Mouse (Mus musculus): ENCODE measurements around the gene Egfr. TPM values are rescaled to one million over a fixed set of nuclear protein-coding genes. Genes with fewer than 3 reads are reported as not detected.

Egfr gene
- total RNA-seq, 4 experiments from 2014 or later: 3.5 to 12.1 (median 8.5) TPM

DNA sequence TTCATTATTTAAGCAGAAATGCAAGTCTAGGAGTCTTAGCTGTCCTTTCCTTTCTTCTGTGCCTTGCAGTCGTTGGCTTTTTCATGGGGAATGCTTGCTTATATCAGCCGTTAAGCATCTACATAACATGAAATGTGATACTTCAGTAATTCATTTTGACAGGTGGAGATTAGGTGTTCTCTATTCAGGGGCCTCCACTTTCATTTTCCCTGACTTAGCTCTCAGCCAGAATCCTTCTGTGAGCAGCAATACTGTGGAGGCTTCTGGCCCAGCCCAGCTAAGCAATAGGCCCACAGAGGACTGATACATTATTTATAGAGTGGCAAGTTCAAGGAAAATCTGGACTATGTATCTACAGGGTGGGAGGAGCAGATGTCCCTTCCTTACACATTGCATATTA, 25.0 kb downstream of the Egfr start:
- no peak for DNase-seq (ENCODE audit: low spot score in 2 of 2)

DNA sequence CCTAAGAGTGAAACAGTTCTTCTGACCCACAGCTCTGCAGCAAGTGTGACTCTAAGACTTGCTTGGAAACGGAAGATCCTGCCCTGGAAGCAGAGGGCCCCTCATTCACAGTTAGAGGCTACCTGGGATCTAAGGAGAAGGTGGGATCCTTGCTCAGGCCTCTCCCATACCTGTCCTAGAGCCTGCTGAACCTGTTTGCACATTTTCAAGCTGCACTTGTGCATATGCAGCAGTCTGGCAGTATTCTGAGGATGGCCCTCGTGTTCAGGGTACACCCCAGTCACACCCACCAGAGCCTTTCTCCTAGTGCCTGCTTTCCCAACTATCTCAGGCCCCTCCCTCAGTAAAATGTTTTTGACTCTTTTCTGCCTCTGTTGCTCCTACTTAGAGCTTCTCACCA, 29.6 kb downstream of the Egfr start:
- DNase-seq (ENCODE audit: low spot score in 2 of 2): no peak

DNA sequence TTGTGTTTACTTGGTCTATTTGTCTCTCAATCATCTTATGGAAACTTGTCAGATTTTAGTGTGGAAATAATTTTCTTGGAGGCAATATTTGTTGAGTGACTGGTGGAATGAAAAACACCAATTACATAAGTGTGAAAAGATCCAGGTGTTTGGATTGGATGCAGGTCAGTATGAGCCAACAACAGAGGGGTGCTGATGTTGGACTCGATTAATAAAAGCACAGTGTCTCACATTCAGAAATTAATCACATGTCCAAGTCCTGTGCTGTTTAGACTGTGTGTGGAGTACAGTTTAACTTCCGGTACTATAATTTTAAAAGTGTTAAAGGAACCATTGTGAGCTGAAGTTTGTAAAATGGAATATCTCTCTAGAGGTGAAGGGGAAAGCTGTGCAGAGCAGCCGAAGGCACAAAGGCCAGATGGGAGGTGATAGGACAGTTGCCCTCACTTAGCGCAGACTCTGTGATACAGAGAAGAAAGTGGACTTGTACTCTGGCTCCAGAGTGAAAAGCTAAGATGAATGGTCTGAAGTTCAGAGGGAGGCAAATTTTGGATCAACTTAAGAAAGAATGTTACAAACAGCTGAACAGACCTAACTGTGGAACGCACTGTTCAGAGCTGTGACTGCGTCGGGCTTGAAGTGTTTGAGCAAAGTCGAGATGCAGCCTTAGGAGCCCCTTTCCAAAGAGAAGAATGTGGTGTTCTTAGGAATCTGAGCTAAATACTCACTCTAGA, 32.1 kb downstream of the Egfr start:
- no peak for DNase-seq (ENCODE audit: low spot score in 2 of 2)

DNA sequence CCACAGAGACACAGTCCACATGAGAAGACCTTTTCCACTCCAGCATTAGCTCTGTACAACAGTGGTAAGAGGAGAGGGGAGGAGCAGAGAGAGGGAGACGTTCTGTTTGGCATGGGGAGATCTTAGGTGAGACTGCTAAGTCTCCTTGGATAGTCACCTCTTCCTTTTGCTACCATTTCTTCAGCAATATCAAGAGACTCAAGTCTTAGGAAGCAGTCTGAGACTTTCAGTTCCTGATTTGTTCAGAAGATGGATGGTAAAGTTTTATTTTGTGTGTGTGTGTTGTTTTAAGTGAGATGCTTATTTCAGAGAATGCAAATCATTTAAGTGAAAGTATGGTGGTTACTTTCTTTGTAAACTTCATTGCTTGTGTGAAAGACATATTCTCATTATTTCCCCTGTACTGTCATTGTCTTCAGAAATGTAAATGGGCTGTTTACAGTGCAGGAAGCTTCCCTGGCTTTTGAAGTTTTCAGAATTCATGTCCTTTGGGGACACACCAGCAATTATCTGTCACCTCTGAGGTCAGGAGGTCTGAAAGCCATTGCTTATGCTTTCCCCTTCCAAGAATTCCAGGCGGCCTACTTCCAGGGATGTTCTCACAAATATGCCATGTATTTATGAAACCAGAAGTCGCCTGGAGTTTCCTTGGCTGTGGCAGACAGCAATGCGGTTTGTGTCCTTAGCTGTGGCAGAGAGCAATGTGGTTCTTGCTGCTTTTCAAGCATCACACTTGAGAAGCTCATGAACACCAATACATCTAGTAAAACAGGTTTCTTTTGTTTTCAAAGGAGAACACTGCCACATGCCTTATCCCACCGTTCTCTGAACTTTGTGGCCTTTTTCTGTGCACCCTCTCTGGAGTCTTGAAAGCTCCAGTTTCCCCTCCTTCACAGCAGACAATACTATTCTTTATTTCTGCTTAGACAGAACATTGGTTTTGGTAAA, 40.9 kb downstream of the Egfr start:
- DNase-seq (ENCODE audit: low spot score in 2 of 2): no peak

DNA sequence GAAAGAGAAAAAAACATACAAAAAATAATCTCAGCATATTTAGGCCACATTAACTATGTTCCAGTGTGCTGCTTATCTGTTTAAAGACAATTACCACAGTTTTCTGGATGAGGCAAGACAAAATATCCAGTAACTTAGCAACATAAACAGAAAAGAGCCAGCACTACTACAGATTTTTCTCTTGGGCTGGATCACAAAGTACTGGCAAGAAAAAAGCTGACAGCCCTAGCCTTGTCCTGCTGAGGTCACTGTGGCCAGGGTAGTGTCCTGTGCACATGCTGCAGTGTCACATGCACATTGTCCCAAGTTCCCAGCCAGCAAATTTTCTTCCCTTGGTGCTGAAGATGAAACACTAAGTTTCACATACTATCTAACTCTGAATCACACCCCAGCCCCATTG, 43.0 kb downstream of the Egfr start:
- DNase-seq (ENCODE audit: low spot score in 2 of 2): peak; percentile 16 to 24

DNA sequence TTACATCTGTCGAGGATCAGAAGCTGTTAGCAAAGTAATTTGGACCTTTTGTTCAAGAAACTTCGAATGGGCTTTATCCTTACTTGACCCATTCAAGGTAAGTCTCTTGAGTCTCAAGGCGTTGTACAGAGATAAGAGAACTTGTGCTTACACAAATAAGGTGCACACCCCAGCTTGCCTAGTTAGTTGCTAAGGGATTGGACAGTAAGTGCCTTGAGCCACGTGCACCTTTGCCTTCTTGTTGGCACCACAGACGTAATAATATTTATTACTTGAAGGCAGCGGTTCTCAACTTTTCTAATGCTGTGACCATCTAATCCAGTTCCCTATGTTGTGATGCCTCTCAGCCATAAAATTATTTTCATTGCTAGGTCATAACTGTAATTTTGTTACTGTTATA, 43.5 kb downstream of the Egfr start:
- no peak for DNase-seq (ENCODE audit: low spot score in 2 of 2)

DNA sequence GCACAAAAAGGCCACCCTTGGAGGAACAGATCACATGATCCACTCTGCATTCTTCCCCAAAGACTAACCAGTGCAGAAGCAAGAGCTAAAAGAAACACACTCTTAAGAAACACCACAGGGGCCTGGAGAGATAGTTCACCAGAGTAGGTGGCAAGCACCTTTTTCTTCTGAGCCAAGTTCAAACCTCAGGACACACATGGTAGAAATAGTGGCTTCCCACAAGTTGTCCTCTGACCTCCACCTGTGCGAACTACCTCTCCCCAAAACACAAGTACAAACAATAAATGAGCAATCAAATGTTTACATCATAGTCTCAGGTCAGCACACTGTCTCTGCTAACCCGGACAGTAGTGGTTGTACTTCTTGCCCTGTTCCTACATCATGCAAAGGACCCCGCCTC, 45.5 kb downstream of the Egfr start:
- DNase-seq (ENCODE audit: low spot score in 2 of 2): no peak

DNA sequence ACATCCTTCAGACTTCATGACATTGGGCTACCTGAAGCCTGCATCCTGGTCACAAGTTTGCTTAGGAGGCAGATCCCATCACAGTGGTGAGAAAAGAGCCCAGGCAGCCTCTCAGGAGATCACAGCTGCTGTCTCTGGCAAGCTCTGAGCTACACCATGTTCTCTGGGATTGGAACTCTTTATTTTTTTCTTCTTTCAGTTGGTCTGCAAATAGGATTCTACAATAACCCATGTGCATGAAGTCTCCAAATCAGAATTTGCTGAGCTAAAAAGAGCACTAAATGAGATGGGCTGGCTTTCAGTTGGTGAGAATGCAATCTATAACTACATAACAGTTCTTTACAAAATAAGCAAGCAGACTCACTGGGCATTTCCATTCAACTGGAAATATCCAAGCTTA, 46.1 kb downstream of the Egfr start:
- peak; percentile 34 to 62 for DNase-seq (ENCODE audit: low spot score in 2 of 2)

DNA sequence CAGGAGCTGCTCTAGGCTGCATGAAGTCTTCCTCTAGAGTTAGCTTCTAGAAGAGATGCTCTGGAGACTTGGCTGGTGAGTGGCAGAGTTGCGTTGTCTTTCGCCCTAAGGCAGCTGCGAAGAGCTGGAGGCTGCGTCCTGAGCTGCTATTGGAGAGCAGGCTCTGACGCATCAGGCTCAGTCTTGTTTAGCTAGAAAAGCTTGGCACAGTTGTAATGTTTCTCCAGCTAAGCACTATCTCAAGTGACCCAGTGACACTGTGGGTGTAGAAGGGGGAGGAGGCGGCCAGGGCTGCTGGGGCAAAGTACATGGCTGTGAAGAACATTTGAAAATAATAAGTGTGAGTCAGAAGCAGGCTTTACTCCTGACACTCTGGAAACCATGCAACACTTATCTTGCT, 48.5 kb downstream of the Egfr start:
- peak; percentile 55 to 70 for DNase-seq (ENCODE audit: low spot score in 2 of 2)

DNA sequence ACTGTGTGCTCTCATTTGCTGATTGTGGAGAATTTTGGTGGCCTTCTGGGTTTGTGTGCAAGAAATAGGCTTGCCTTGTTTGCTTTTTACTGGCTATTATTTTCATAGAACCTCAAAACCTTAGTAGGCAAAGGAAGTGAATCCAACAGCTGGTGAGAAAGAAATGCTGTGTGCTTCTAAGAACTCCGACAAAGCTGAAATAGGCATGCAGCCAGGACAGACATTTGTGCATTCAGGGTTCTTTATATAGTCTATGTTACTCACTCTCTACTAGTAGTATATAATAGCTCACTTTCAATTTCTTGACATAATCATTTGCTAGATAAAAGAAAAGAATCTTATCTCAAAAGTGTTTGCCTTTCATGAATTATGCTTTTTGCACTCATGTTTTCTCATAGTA, 50.7 kb downstream of the Egfr start:
- no peak for DNase-seq (ENCODE audit: low spot score in 2 of 2)

DNA sequence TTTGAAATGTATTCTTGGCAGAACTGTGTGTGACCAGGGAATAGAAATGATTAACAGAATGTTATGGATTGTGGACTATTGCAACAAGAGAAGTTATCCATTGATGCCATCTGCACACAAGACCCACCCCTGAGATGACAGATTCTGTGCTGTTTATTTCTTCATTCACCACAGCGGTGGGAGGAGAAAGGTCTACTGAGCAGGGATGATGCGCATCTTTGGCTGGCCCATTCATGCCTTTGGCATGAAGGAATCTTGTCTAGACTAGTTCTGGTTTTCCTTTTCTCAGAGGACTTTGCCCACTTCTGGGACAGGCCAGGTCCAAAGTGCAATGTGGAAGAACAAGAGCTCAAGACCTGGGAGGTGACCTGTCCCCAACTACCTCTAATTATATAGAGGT, 52.0 kb downstream of the Egfr start:
- DNase-seq (ENCODE audit: low spot score in 2 of 2): no peak

DNA sequence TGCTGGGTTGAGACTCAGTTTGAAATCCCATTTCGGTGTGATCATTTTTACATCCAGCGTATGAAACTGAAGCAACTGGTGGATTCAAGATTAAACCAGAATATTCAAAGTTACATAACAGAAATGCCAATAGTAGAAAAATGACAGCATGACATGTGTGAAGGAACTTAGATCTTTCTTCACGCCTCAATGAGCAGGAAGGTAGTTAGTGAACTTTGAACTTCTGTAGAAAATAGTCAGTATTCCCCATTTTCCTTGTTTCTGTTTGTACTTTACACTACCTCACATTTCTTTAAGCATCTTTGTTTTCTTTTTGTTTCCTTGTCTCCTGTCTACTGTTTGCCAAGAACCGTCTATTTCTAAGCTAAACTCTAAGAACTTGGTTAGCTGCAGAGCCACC, 53.9 kb downstream of the Egfr start:
- no peak for DNase-seq (ENCODE audit: low spot score in 2 of 2)

DNA sequence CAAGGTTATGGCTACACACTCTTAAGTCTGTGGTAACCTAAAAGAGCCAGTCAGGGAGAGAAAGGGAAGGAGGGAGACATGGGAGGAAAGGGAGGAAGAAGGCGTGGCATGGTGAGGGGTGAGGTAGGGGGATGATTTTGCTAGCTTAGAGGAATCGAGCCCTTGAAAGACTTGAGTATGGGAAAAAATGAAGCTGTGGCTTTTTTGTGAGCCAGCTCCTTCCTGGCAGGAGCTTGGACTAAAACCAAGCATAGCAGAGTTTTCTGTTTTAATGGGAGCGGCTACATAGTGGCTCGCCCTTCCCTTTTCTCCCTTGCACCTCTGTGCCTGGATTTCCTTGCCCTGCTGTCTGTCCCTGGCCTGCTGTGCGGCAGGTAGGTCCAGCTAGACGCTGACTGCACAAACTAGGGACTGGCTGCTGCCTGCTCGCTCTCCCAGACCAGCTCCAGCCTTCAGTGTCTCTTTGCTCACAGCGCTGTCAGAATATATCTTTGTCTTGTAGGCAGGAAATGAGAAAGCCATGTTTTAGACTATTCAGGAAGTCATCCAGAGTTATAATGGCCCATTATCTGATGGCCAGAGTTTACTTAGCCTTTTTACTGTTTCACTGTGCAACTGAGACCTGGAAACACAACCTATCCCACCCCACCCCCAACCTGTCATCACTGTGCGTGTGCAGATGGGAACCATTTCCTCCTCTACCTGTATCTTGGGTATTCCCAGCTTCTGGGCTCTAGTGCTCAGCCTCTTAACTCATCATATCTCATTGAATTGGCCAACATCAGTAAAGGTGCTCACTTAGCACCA, 57.4 kb downstream of the Egfr start:
- DNase-seq (ENCODE audit: low spot score in 2 of 2): no peak

DNA sequence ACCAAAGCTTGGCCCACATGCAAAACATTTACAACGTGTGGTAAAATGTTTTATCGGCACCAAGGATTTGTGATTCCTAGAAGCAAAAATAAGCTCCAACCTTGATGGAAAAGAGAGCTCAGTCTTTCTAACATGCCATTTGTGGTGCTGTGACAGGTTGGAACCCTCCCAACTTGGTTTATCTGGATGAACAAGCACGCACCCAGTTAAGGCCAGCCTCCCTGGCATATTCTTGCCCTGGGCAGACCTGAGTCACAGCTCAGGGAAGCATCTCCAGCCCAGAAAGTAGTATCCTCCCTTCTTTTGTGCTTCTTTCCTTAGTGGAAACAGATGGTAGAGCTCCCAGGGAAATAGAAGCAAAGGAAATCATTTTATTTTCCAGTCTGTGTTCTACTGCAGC, 58.1 kb downstream of the Egfr start:
- DNase-seq (ENCODE audit: low spot score in 2 of 2): no peak

DNA sequence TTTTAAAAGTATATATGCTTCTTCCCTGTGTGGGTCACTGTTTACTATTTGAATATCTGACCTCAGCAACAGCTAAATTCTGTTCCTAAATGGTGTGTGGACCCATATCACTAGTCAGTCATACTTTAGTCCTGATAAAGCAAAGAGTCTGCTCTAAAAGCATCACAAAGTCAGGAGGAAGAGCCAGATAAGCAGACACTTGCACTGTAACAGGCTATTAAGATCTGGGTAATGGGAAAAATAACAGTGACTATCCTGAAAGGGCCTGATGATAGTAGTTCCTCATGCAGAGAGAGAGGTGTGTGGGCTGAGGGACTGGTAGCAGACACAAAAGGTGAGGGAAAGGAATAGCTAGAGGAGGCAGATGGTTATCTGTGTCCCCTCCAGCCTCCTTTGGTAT, 61.3 kb downstream of the Egfr start:
- no peak for DNase-seq (ENCODE audit: low spot score in 2 of 2)

DNA sequence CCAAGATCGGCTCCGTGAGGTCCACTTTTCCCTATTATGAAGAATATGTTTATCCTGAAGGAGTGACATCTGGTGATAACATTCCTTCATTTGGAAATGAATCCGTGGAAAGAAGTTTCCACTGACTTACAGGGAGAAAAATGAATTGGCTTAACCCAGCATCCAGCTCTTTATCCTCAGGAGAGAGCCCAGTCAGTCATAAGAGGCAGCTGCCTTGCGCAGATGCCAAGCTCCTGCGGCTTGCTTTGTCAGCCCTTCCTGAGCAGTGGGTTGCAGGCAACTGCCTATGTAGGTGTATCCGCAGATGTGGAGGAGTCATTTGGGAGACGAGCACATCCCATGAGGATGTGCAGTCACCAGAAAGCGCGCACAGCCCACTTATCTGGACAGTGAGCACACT, 64.4 kb downstream of the Egfr start:
- DNase-seq (ENCODE audit: low spot score in 2 of 2): peak; percentile 24 to 52

DNA sequence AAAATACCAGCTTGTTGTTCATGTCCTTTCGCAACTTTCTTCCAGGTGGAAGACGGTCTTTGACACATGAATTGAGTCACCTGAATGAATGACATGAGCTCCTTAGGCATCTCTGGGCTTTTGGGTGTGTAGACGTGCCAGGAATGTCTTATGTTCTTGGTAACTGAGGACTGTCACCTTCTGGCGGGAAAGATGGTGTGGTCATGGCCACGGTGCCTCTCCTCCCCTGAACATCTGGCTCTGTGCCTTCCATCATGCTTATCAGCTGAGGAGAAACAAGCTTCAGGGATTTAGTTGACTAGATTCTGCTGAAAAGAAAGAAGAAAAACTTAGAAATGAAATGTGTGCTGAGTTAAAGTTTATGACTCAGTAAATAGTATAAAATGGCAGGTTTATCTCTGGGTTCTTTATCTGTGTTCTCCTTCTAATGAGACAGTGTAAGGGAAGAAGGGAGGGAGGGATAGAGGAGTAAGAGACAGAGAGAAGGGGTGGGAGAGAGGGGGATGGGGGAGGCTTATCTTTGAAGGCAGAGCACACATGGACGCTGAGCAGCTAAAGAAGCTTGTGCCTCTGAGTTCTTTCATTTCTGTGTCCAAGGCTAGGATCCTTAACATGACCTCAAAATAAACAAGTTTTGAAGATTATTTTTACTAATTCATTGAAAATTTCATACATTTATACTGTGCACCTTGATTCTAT, 65.5 kb downstream of the Egfr start:
- DNase-seq (ENCODE audit: low spot score in 2 of 2): no peak

DNA sequence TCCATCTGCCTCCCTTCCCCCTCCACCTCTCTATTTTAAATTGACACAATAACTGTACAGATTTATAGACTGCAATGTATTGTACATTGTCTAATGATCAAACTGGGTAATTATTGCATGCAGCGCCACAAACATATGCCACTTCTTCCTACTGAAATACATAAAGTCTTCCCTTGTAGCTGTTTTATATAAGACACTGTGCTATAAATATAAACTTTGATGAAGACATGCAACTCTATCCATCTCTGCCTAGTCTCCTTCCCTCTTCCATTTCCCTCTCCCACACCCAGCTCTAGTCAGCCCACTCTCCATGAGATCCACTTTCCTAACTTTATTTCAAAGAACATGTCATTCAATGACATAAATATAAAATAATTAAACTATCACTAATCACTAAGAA, 67.4 kb downstream of the Egfr start:
- no peak for DNase-seq (ENCODE audit: low spot score in 2 of 2)

DNA sequence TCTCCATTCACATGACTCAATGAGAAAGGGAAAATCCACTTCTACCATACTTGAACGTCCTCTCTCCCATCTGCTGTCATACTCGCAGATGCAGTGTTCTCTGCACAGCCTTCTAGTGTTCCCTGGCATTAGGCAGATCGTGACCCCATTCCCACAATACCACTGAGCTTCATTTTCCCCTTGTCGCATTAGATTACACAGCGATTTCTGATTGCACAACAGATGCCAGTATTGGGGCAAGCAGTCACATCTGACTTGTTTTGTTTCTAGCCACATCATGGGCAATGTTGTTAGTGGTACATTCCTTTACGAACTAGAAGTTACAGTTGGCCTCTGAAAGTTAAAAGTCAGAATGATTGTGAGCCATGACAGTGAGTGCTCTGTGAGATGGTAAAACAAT, 68.1 kb downstream of the Egfr start:
- no peak for DNase-seq (ENCODE audit: low spot score in 2 of 2)

DNA sequence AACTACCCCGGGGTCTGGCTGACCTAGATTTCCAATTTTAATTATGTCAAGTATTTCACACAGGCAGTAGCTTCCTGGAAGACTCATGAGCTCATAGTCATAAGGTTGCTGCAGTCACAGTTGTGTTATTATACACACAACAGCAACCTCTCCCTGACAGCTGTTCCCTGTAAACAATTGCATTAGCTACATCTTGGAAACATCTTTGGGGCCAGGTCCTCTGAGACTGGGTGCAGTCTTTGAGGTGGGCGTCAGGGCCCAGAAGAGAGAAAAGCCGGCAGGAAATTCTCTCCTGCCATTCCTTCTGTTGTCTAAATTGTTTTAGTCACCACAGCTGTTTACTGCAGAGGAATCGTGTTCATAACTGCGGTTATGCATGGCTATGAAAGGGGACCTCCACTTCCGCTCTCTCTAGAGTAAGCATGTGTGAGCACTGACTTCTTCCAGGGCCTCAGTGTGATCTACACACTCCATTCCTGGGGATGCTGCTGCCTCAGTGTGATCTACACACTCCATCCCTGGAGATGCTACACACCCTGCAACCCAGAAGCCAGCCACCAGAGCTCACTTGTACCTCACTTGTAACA, 69.8 kb downstream of the Egfr start:
- DNase-seq (ENCODE audit: low spot score in 2 of 2): no peak
